Mouse (Mus musculus) embryo, embryonic 11.5 days (tissue): ENCODE results near the gene Coq8a.
A peak's percentile ranks its signal among the peaks of the same experiment; 100 is the strongest.

Experiments used
- DNase-seq: peaks from one replicate; pipeline ENCODE4 v3.0.0-alpha.2; 2012; ENCODE audit warnings: low read depth, low spot score

Coq8a gene

GRCm38 (mm10) chr1:180198959-180199714 lies at the start of gene Coq8a:
Coq8a (minus strand) TSS chr1:180199602.
- no peak for DNase-seq

DNA sequence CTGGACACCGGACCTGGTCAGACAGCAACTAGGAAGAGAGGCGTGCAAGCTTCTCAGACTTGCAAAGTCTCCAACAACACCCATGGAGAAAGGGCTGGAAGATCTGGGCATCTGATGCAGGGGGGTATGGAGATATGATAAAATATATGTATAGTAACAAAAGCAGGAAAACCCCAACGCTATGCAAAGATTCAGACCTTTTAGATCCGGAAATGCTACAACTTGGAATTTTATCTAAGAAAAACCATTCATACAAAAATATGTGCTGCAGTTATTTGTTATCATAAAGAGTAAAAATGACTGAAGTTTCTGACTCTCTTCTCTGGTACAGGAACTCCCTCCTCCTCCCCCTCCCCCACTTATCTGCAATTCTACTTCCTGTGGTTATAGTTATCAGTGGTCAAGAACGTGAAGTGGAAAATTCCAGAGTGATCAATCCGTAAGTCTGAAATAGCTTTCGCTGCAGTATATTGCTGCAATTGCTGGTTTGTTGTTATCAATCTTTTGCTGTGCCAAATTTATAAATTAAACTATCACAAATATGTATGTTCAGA lies 49.3 kb upstream of the Coq8a start:
- no peak for DNase-seq

DNA sequence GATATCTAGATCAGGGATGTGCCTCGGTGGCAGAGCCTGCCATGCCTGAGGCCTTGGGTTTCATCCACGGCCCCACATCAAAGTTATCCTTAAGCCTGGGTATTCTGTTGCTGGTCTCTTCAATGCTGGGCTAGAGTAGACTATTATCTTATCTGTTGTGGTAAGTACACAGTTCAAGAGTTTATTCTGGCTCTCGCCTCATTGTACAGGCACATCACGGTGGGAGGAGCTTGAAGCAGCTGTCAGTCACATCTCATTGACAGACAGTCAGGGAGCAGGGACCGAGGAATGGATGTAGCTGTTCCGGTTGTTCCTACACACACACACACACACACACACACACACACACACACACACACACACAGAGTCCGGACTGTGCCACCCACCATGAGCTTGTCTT lies 48.5 kb upstream of the Coq8a start:
- no peak for DNase-seq

DNA sequence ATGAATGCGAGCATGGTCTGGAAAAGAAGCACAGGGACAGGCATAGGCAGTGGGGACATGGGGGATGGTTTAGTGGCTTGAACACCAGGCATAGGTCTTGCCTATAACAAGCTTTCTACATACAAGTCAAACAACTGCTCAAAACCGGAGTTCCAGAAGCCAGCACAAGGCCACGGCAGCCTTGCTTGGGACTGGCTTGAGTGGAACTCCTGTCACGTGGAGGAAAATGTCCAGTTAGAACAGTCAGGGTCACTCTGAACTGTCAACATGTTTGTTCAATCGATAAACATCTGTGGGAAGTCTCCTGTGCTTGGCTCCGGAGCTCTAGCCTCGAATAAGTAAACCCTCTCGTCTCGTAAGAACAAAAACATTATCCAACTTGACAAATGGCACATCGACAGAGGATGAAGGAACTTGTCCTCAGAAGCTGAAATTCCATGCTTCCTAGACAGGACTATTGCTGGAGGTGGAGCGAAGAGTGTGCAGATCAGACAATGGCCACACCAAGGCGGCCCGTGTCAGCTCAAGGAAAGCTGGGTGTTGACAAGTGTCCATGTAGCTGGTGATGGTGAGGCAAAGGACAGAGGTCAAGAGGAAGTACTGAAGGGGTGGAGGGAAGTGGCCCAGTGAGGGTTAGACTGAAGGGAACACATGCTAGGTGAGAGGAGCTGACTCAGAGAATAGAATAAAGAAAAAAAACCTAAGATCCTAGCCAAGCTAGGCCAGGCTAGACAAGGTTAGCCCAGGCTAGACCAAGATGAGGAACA lies 46.5 kb upstream of the Coq8a start:
- no peak for DNase-seq

DNA sequence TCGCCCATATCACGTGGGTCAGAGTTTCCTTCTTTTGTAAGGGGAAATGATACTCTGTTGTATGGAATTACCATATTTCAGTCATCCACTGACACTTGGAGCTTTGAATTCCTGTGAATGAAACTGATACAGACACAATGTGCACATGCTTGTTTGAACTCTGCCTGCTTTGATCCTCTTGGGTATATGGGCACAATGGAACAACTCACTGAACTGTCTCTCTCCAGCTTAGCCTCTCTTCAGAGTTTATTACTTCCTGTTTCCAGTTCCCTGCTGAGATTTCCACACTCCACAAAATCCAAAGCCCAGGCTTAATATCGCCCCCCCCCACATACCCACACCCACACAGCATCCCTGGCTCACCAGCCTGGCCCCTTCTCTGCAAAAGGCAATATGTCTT lies 32.3 kb upstream of the Coq8a start:
- DNase-seq, result no peak

- DNase-seq, result no peak
Observed at GRCm38 (mm10) chr1:180230580-180230979, 31.2 kb upstream of the Coq8a start.

- DNase-seq, result no peak
Observed at GRCm38 (mm10) chr1:180229906-180230305, 30.5 kb upstream of the Coq8a start.

DNA sequence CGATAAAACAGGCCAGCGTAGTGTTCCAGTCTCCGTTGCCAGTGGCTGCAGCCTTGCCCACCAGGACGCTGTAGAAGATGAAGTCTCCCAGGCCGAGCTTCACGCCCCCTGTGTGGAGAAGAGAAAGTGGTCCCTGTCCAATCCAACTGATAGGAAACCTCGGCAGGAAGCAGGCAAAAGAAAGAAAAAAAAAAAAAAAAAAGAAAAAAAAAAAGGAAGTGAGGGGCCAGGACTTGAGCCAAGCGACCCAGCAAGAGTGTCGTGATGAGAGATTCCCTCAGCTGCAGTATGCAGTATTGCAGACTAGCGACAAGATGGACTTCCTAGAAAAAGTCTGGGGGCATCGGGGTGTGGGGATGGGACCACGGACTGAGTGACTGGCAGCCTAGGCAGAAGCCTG lies 29.5 kb upstream of the Coq8a start:
- no peak for DNase-seq

DNA sequence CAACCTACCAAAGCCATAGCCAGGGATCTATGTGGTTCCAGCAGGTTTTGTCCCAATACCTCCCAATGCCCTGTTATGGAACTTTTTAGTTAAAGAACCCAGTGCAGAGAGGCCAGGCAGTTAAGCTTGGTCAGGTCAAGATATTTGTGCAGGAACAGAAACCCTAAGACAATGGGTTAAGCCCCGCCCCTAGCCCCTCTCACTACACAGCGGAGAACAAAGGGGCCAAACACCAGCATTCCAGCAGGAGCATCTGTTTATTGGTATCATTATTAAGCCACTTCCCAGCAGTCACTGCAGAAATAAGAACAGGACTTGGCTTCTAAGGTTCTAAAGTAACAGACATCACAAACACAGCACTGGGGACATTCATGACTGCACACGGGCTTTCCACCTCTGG lies 27.4 kb upstream of the Coq8a start:
- no peak for DNase-seq

GRCm38 (mm10) chr1:180226221-180226713 lies 26.9 kb upstream of the Coq8a start:
- DNase-seq, result no peak

- no peak for DNase-seq
Observed at GRCm38 (mm10) chr1:180225500-180226220, 26.3 kb upstream of the Coq8a start.

- DNase-seq, result no peak
Observed at GRCm38 (mm10) chr1:180222007-180222406, 22.6 kb upstream of the Coq8a start.

- DNase-seq, result no peak
Observed at GRCm38 (mm10) chr1:180220791-180221542, 21.6 kb upstream of the Coq8a start.

- DNase-seq, result no peak
Observed at GRCm38 (mm10) chr1:180216541-180217276, 17.3 kb upstream of the Coq8a start.

- peak; percentile 50 for DNase-seq
Observed at GRCm38 (mm10) chr1:180215044-180215443, 15.6 kb upstream of the Coq8a start.

- no peak for DNase-seq
Observed at GRCm38 (mm10) chr1:180212911-180213310, 13.5 kb upstream of the Coq8a start.

- no peak for DNase-seq
Observed at GRCm38 (mm10) chr1:180210781-180211271, 11.4 kb upstream of the Coq8a start.

DNA sequence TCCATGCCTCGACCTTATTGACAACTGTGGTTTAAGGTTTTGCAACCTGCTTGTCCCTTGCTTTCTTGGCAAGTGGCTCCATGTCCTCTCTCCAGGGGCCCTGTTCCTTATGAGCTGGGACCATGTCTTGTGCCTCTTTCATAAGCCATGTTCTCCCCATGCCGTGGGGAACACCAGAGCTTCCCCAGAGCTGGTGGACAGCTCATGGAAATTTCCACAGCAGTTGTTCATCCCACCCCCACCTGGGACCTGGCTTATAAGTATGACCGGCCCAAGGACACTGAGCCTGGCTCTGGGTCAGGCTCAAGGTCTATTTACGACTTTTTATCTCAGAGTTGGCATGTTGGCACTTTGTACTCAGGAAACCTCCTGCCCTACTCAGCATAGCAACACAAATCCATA lies 10.6 kb upstream of the Coq8a start:
- no peak for DNase-seq

GRCm38 (mm10) chr1:180208370-180208769 lies 9.0 kb upstream of the Coq8a start:
- no peak for DNase-seq

- DNase-seq, result no peak
Observed at GRCm38 (mm10) chr1:180200722-180201121, 1.3 kb upstream of the Coq8a start.
